Mouse (Mus musculus) embryonic facial prominence, embryonic 13.5 days (tissue): ENCODE measurements at regions not wholly inside any gene's neighbourhood (a gene's known extent, or its start where the extent isn't known, plus 50 kb on each side); places are given as distances from the start of the nearest gene placed in this dataset.

Source experiments
- ATAC-seq: fragments of 200-750 bp; cut with Nextera tagmentation; 2 replicates; pipeline ENCODE4 v1.8.0; 2017; ENCODE audit warnings: low read depth; ENCODE audit not compliant: insufficient number of reproducible peaks, insufficient read depth, low FRiP score, low TSS enrichment
- H3K27ac ChIP-seq: fragments of 300-500 bp; sonication (generic); 2 replicates; pipeline ENCODE4 v1.5.1; 2015; ENCODE audit warnings: moderate library complexity, mild to moderate bottlenecking, inconsistent platforms
- H3K27me3 ChIP-seq: fragments of 300-500 bp; sonication (generic); 2 replicates; pipeline ENCODE4 v1.6.1; 2015; ENCODE audit warnings: mild to moderate bottlenecking, inconsistent platforms
- H3K36me3 ChIP-seq: fragments of 300-500 bp; sonication (generic); 2 replicates; pipeline ENCODE4 v1.6.1; 2015; ENCODE audit warnings: mild to moderate bottlenecking, inconsistent platforms
- H3K4me1 ChIP-seq: fragments of 300-500 bp; sonication (generic); 2 replicates; pipeline ENCODE4 v1.6.1; 2015; ENCODE audit warnings: inconsistent platforms
- H3K4me2 ChIP-seq: fragments of 300-500 bp; sonication (generic); 2 replicates; pipeline ENCODE4 v1.6.1; 2015; ENCODE audit warnings: moderate library complexity, mild to moderate bottlenecking, inconsistent platforms
- H3K4me3 ChIP-seq: fragments of 300-500 bp; sonication (generic); 2 replicates; pipeline ENCODE4 v1.5.1; 2015; ENCODE audit warnings: mild to moderate bottlenecking, inconsistent platforms
- H3K9ac ChIP-seq: fragments of 300-500 bp; sonication (generic); 2 replicates; pipeline ENCODE4 v1.6.1; 2015; ENCODE audit warnings: mild to moderate bottlenecking, inconsistent platforms
- H3K9me3 ChIP-seq: fragments of 300-500 bp; sonication (generic); 2 replicates; pipeline ENCODE4 v1.6.1; 2016; ENCODE audit warnings: inconsistent platforms
- WGBS: fragments of 180-500 bp; shearing (Covaris S2); methylation state at CpG from one replicate; pipeline ENCODE4 v1.1.7; 2015; ENCODE audit warnings: mixed read lengths; 5-methylcytosine and 5-hydroxymethylcytosine counted together

DNA sequence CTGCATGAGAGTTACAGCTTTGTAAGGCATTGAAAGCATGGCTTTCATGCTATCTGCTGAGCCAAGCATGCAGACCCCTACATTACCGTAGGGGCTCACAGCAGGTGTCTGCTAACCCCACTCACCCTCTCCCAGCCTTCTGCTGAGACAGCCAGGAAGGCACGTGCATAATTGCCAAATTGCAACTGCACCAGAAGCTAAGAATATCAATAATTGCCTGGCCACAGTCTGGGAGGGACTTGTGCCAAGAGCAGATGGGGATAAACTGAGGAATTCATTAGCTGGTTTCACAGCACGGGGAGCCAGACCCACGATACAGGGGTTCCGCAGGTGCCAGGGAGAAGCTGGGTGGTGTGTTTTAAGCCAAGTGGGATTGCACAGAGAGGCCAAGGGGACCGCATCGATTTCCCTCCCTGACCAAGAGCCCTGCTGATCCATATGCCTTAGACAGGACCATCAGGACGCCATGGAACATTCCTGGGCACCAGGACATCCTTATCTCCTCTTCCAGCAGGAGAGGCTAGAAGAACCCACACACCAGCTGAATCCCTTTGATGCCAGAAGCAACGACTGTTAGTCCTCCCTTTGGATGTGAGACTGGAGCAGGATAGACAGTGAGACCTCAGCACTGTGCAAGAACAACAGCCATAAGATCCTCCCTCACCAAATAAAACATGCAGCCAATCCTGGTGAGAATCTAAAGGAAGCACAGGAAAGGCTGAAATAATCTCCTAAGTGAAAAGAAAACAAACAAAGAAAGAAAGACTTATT lies 84.8 kb upstream of the Glrp1 start:
- Histone ChIP-seq H3K27ac (no peak overlapping the region), H3K27me3 (no peaks in the 10 kb centered on the region), H3K4me3 (no peak overlapping the region), H3K36me3 (no peaks in the 10 kb centered on the region), H3K9me3 (no peaks in the 10 kb centered on the region), H3K4me1 (no peaks in the 10 kb centered on the region), H3K9ac (no peak overlapping the region), H3K4me2 (no peak overlapping the region)
- ATAC-seq: no peak
- WGBS: 55% methylated on average over 9 of the region's 9 CpGs

DNA sequence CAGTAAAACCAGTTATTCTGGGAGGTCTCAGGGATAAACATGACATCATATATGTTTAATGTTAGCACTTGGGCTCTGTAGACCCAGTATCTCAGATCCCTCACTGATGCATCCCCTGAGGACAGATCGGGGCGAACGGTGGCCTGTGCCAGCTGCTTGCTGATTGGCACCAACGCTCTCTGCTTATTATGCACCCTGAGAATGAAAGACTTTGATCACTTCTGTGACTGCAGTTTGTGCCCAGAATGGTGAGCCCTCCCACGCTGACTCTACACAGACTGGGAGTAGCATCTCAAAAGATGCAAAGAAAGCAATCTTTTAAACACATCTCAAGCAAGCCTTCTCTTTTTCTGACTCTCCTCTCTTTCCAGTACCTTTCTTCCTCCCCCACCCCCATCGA lies 82.2 kb upstream of the Glrp1 start:
- no peak overlapping the region for H3K4me2 ChIP-seq
- no peak overlapping the region for H3K4me3 ChIP-seq
- no peaks in the 10 kb centered on the region for H3K4me1 ChIP-seq
- H3K36me3 ChIP-seq: no peaks in the 10 kb centered on the region
- ATAC-seq: peak; percentile 32; the same call in 1 of the 2 replicates
- H3K27me3 ChIP-seq: no peaks in the 10 kb centered on the region
- H3K27ac ChIP-seq: no peak overlapping the region
- H3K9me3 ChIP-seq: no peaks in the 10 kb centered on the region
- H3K9ac ChIP-seq: no peak overlapping the region
- WGBS: 66% methylated on average over 6 of the region's 6 CpGs

DNA sequence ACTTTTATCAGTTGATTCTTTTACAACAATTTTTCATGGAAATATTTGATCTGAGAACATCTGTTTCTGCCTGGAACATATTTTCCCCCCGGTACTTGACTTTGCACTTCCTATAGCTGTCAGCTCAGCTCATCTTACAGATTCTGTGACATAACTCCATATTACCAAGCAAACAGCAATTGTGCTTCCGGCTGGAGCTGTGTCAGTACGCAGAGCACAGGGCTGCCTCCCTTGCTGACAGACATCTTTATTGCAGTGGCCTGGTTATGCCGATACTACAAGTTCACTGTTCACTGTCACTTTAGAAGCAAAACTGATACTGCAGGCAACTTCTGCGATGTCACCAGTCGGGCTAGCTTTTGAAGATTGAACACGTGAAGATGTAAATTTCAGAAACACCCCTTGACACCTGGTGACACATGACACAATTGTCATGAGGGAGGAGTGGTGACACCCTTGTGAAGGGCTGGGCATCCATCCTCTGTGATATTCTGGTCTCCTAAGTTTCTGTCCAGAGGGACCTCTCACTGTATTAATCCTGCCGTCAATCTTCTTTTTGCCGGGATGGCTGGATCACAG lies 81.0 kb upstream of the Glrp1 start:
- no peaks in the 10 kb centered on the region for H3K27me3 ChIP-seq
- ATAC-seq: no peak
- H3K4me3 ChIP-seq: no peak overlapping the region
- 46% methylated on average over 9 of the region's 9 CpGs for WGBS
- no peak overlapping the region for H3K4me2 ChIP-seq
- no peak overlapping the region for H3K27ac ChIP-seq
- no peaks in the 10 kb centered on the region for H3K36me3 ChIP-seq
- no peaks in the 10 kb centered on the region for H3K4me1 ChIP-seq
- H3K9me3 ChIP-seq: no peaks in the 10 kb centered on the region
- no peak overlapping the region for H3K9ac ChIP-seq

DNA sequence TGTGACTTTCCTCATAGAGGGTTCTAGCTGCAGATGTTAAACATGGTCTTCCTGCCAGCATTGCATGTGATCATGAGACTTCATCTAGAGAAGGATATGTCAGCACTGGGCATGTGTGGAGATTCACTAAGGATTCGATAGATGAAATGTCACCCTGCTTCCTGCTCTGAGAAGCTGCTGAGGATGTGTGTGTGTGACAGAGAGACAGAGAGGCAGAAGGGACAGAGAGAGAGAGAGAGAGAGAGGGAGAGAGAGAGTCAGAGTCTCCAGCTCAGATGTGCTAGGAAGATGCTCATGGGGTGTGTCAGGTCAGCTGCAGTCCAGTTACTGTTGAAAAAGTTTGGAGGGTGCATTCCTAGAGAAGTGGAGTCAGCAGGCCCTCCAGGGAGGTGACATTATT lies 78.9 kb upstream of the Glrp1 start:
- Histone ChIP-seq H3K27me3 (no peaks in the 10 kb centered on the region), H3K4me3 (no peak overlapping the region), H3K36me3 (no peaks in the 10 kb centered on the region), H3K27ac (no peak overlapping the region), H3K4me2 (no peak overlapping the region), H3K4me1 (no peaks in the 10 kb centered on the region), H3K9me3 (no peaks in the 10 kb centered on the region), H3K9ac (no peak overlapping the region)
- WGBS: 65% methylated on average over 1 of the region's 1 CpGs
- no peak for ATAC-seq

DNA sequence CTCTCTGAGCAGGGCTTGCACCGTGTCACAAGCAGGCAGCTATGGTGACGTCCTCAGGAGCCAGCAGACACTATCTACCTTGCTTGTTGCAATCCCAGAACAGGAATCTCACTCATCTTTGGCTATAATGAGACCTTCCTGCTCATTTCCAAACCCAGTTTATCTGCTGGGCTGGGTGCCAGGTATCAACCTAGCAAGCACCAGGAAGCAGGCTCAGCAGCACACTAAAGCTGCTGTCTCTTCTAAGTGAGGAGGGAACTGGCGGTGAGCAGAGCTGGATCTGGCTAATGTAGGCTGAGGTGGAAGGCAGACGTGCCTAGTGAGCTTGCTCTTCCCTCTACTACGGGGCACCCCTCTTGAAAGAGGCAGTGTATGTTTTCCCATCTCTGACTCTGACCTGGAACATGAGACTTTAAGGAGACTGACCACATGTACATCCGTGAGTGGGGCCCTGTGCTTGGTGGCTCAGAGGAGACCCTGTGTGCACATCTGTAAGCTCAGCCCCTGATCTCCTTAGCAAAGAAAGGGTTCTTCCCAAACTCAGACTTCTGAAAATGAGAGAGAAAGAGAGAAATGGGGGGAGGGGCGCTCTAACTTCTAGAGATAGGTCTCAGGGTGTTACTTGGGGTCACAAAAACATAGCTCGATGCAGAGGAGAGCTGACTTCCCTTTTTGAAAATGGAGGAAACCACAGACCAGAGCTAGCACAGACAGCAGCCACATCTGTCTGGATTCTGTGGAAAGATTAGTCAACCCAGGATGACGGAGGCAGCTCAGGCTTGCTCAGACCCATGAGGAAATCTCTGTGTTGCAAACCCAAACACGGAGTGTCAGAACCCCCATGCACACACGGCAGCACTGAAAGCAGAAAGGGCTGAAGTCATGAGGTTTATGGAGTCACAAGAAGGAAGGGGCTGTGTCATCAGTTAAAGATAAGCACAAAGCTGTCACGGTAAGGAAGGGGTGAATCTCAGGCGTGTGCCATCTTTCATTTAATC lies 77.3 kb upstream of the Glrp1 start:
- Histone ChIP-seq H3K4me1 (no peaks in the 10 kb centered on the region), H3K27me3 (no peaks in the 10 kb centered on the region), H3K27ac (no peak overlapping the region), H3K9me3 (no peaks in the 10 kb centered on the region), H3K36me3 (no peaks in the 10 kb centered on the region), H3K4me2 (no peak overlapping the region), H3K9ac (no peak overlapping the region), H3K4me3 (no peak overlapping the region)
- 74% methylated on average over 13 of the region's 13 CpGs for WGBS
- ATAC-seq: no peak

DNA sequence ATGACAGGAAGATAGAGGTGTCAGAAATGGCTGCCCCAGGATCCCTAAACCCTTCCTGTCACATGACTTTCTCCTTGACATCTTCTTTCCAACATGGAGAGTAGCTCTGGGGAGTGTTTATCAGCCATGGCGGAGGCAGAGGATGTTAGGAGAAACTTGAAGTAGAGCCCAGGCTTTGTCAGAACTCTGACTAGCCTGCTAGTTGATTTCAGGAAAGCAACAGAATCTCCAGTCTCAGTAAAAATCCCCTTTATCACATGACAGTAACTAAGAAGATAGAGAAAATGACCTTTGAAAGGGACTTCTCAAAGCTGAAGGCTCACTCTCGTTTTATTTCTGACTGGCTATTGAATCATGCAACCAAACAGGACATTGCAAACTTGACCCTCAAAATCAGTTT lies 76.3 kb upstream of the Glrp1 start:
- H3K9ac ChIP-seq: no peak overlapping the region
- no peak for ATAC-seq
- WGBS: 86% methylated on average over 2 of the region's 2 CpGs

DNA sequence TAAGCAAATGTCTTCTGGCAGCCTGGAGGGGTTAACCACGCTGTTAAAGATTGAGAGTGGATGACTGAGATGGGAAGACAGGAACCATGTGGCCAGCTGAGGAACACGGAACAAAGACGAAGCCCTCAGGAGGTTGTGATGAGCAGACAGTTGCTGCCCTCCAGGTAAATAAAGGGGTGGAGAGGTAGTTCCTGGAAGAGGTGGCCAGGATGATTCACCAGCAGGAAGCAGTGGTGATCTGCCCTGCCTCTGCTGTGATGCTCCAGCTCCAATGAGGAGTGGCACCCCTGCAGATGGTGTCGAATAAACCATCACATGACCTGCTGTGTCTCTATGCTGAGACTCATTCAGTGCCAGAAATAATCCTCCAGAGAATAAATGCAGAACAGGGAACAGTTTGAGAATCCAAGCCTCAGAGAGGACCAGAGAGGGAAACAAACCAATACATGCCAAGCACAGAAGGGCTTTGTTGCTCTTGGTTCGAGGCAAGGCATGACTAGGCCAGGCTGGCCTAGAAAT lies 74.7 kb upstream of the Glrp1 start:
- WGBS: 64% methylated on average over 5 of the region's 5 CpGs
- no peak overlapping the region for H3K9ac ChIP-seq
- H3K27ac ChIP-seq: no peak overlapping the region
- H3K4me3 ChIP-seq: no peak overlapping the region
- no peak overlapping the region for H3K4me2 ChIP-seq
- no peaks in the 10 kb centered on the region for H3K9me3 ChIP-seq
- no peak for ATAC-seq
- no peaks in the 10 kb centered on the region for H3K27me3 ChIP-seq
- H3K36me3 ChIP-seq: no peaks in the 10 kb centered on the region
- H3K4me1 ChIP-seq: no peaks in the 10 kb centered on the region

More for the DNA sequence above, 76.3 kb upstream of the Glrp1 start:
- H3K4me2 ChIP-seq: no peak overlapping the region
- H3K27ac ChIP-seq: no peak overlapping the region
- no peaks in the 10 kb centered on the region for H3K36me3 ChIP-seq
- H3K27me3 ChIP-seq: no peaks in the 10 kb centered on the region
- no peak overlapping the region for H3K4me3 ChIP-seq
- no peaks in the 10 kb centered on the region for H3K4me1 ChIP-seq
- no peaks in the 10 kb centered on the region for H3K9me3 ChIP-seq

DNA sequence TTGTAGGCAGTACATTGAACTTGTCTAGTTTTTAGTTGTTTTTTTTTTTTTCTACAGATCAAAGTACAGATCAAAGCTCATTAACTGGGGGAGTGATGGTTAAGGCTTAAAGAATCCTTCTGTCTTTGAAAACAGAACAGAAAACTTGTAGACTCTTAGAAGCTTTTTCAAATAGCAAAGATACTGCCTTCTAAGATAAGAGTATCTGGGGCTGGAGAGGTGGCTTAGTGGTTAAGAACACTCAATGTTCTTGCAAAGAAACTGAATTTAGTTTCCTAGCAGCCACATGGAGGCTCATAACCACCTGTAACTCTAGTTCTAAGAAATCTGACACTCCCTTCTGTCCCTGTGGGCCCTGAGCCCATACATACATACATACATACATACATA lies 68.4 kb upstream of the Glrp1 start:
- ATAC-seq: no peak
- no peaks in the 10 kb centered on the region for H3K36me3 ChIP-seq
- no peaks in the 10 kb centered on the region for H3K9me3 ChIP-seq
- no peaks in the 10 kb centered on the region for H3K27me3 ChIP-seq
- no peak overlapping the region for H3K27ac ChIP-seq
- H3K9ac ChIP-seq: no peak overlapping the region
- no peak overlapping the region for H3K4me3 ChIP-seq
- 0 out of 2 replicates have a peak, but pooled peaks cover 3% of the 10 kb centered on the region for H3K4me1 ChIP-seq
- H3K4me2 ChIP-seq: no peak overlapping the region

DNA sequence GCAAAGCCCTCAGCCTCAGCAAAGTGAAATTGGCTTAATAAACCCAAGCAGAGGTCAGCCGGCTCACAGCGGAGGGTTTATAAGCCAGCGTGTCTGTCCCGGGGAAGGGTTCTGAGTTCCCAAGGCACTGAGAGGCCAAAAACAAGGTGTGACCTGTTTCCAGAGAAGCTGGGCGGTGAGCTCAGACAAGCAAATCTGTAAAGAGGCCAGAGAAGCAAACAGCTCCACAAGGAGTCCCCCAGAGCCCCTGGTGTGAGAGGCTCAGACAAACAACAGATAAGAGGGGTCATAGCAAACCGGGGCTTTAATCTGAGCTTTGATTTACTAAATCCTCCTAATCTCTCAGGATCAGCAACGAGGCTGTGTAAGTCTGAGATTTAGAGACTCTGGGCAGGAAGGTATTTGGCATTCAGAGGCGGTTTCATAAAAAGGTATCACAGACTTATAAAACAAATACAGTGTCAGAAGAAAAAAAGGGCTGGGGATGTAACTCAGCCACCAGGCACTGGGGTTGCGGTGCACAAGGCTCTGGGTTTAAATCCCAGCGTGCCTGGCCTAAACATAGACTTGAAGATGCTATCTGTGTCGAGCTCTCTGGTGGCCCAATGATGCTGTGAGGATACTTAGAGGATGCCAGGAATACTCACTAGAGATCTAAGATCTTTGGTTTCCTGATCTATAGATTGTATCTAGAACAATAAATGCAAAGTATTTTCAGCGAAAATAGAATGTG lies 67.8 kb upstream of the Glrp1 start:
- no peak overlapping the region for H3K4me2 ChIP-seq
- no peak overlapping the region for H3K4me3 ChIP-seq
- 24% methylated on average over 12 of the region's 12 CpGs for WGBS
- H3K27me3 ChIP-seq: no peaks in the 10 kb centered on the region
- H3K9ac ChIP-seq: no peak overlapping the region
- no peak for ATAC-seq
- no peak overlapping the region for H3K27ac ChIP-seq
- H3K9me3 ChIP-seq: no peaks in the 10 kb centered on the region
- H3K4me1 ChIP-seq: 0 out of 2 replicates have a peak, but pooled peaks cover 3% of the 10 kb centered on the region
- H3K36me3 ChIP-seq: no peaks in the 10 kb centered on the region

DNA sequence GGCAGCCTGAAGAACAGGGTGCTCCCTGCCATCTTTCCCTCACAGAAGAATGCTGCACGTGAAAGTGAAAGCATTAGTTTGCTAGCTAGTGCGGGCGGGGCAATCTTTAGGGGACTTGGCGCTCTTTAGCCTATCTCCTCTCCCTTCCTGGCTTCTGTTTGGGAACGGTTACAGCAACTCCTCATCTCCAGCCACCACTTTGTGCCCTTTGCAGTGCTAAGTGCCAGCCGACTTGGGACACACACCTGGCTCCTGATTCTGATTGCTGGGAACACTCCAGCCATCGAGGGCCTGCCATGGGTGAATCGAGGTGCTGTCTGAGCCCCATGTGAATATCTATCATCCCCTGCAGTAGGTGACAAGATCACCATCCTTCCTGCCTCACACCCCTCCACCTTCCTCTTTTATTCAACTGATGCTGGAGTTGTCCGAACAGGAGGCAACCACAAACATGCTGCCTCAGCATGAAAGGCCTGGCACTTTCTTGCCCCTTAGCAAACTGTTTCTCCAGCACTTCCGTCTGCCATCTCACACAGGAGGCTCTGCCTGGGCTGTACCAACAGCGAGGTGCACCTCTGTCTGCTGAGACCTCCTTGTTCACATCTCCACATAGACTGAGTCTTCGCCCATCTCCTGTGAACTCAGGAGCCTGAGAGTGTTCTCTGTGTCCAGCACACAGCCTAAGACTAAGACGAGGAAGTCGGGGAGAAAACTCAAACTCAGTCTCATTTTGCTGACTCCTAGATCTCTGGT lies 66.2 kb upstream of the Glrp1 start:
- Histone ChIP-seq H3K4me2 (no peak overlapping the region), H3K4me1 (0 out of 2 replicates have a peak, but pooled peaks cover 3% of the 10 kb centered on the region), H3K27me3 (no peaks in the 10 kb centered on the region), H3K9ac (no peak overlapping the region), H3K4me3 (no peak overlapping the region), H3K9me3 (no peaks in the 10 kb centered on the region), H3K36me3 (no peaks in the 10 kb centered on the region), H3K27ac (no peak overlapping the region)
- no peak for ATAC-seq
- WGBS: 79% methylated on average over 14 of the region's 14 CpGs
